12 mouse cellular contexts compared by ENCODE assay signal in the genomic region with DNA sequence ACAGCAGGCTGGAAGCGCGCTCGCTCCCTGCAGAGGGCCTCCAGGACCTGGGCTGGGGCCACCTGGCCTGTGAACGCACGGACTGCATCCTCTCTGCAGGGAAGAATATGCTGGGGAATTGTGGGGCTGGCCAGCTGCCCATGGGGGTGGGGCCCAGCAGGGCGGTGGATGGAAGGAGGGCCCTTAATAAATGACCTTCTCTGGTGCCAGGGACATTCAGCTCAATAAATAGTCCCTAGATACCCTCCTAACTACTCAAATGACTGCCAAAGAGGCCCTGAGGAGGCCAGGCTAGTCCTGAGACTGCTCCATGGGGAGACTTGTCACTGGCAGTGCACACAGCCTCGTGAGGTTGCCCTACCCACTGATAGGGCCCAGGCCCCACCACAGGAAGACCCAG. TPM values are rescaled to one million over a fixed set of nuclear protein-coding genes. Genes with fewer than 3 reads are reported as not detected.
A peak's percentile ranks its signal among the peaks of the same experiment; 100 is the strongest.
DNase-seq lines count a peak whose midpoint lies in the region; ATAC-seq and TF ChIP-seq lines count a peak whose summit lies in the region.
"Had no signal": no experiment of that assay in that cellular context is flagged by ENCODE, and none has a peak within 500 bp of the region (broad histone marks: within the 10 kb centered on the region; RNA-seq: fewer than 3 reads in every experiment).

No protein-coding gene starts in this region.

- no peak overlapping the region for H3K27ac ChIP-seq in kidney, adult 2 months (ENCODE audit: insufficient read depth, low read depth, low read length)
- 0 out of 2 replicates have a peak overlapping the region, but pooled peaks have one; percentile 18 for H3K27ac ChIP-seq in hindbrain, embryonic 15.5 days (replicated peaks)
- H3K27ac ChIP-seq: liver, embryonic 13.5 days had no signal

- no peak for TF ChIP-seq CTCF in kidney, adult 2 months (conservative IDR thresholded peaks at IDR 0.05; ENCODE audit: insufficient read depth, insufficient read length, low read depth, low read length)

- H3K9me3 ChIP-seq in hindbrain, embryonic 15.5 days, result no peaks in the 10 kb centered on the region
- H3K9me3 ChIP-seq: liver, embryonic 13.5 days had no signal

- H3K27me3 ChIP-seq in kidney, adult 2 months (replicated peaks; ENCODE audit: control insufficient read depth, insufficient read depth, low read length), result no peaks in the 10 kb centered on the region
- H3K27me3 ChIP-seq in hindbrain, embryonic 15.5 days, result no peaks in the 10 kb centered on the region
- H3K27me3 ChIP-seq: liver, embryonic 13.5 days had no signal

- H3K36me3 ChIP-seq in kidney, adult 2 months (ENCODE audit: control insufficient read depth, insufficient read depth, low read length), result no peaks in the 10 kb centered on the region
- peaks cover 26% of the 10 kb centered on the region for H3K36me3 ChIP-seq in hindbrain, embryonic 15.5 days

- peak overlapping the region; percentile 14; the same call in 1 of the 2 replicates for H3K4me2 ChIP-seq in hindbrain, embryonic 15.5 days
- H3K4me2 ChIP-seq: liver, embryonic 13.5 days had no signal

- 55% methylated on average over 7 of the region's 7 CpGs for WGBS in kidney, adult 2 months
- WGBS in hindbrain, embryonic 15.5 days, result 69% methylated on average over 7 of the region's 7 CpGs

- no peak for ATAC-seq in cerebellum, adult (ENCODE audit: insufficient number of reproducible peaks, low FRiP score, low TSS enrichment)
- ATAC-seq in hindbrain, embryonic 15.5 days (ENCODE audit: low FRiP score, low read depth), result no peak
- ATAC-seq: intestine, embryonic 16.5 days had no signal

- H3K4me3 ChIP-seq in kidney, adult 2 months (ENCODE audit: insufficient read depth, low read depth, low read length), result no peak overlapping the region
- H3K4me3 ChIP-seq in hindbrain, embryonic 15.5 days, result no peak overlapping the region
- H3K4me3 ChIP-seq: liver, embryonic 13.5 days had no signal

- DNase-seq in cerebellum, adult 11 months, result peak; percentile 60
- peak; percentile 55 for DNase-seq in kidney, adult 2 months
- no peak for DNase-seq in kidney, postnatal 14 days
- DNase-seq in cerebellum, adult 8-10 months, result peak; percentile 53
- DNase-seq in layer of hippocampus, adult 8-10 months (ENCODE audit: low spot score in 2 of 2), result no peak
- no peak for DNase-seq in thymus, postnatal 36 days
- DNase-seq: liver, embryonic 13.5 days; retina, postnatal 1 day had no signal

- TF ChIP-seq POLR2A in kidney, adult 2 months (IDR thresholded peaks at IDR 0.05; ENCODE audit: low read depth, low read length), result no peak

- 0 out of 2 replicates have a peak overlapping the region, but pooled peaks have one; percentile 18 for H3K9ac ChIP-seq in hindbrain, embryonic 15.5 days
- H3K9ac ChIP-seq: liver, embryonic 13.5 days had no signal

- no peaks in the 10 kb centered on the region for H3K4me1 ChIP-seq in kidney, adult 2 months (ENCODE audit: control insufficient read depth, insufficient read depth, low read length)
- peaks cover 30% of the 10 kb centered on the region for H3K4me1 ChIP-seq in hindbrain, embryonic 15.5 days (replicated peaks)

RNA-seq across cellular contexts. Expression of gene Haghl, which starts 2.4 kb away (rescaled TPM):
- polyA plus RNA-seq in kidney, adult 2 months (2012; rRNA removed), result 58.9 and 62.8 TPM in 2 replicates
- 133 TPM in 2 replicates for polyA plus RNA-seq in hindbrain, embryonic 15.5 days (2015; fragmentation: Nextera tagmentation; extraction: Ambion mirVana)
- total RNA-seq in layer of hippocampus, adult 8-10 months (2022), result 100 to 1,000 TPM in 2 of 4 experiments, 10 to 100 TPM in 2; 94.5 to 130 (median 112) TPM

RNA-seq across cellular contexts. Expression of gene Ccdc78, which starts 3.3 kb away (rescaled TPM):
- polyA plus RNA-seq in kidney, adult 2 months (2012; rRNA removed), result 0.06 and 0.12 TPM in 2 replicates
- 0.31 and 0.48 TPM in 2 replicates for polyA plus RNA-seq in hindbrain, embryonic 15.5 days (2015; fragmentation: Nextera tagmentation; extraction: Ambion mirVana)
- total RNA-seq in layer of hippocampus, adult 8-10 months (2022), result under 1 TPM; 0.43 to 1.00 (median 0.94) TPM

RNA-seq across cellular contexts. Expression of gene Narfl, which starts 9.5 kb away (rescaled TPM):
- polyA plus RNA-seq in kidney, adult 2 months (2012; rRNA removed), result 47.5 and 50.5 TPM in 2 replicates
- polyA plus RNA-seq in hindbrain, embryonic 15.5 days (2015; fragmentation: Nextera tagmentation; extraction: Ambion mirVana), result 29.5 and 30.7 TPM in 2 replicates
- 10 to 100 TPM; 33.0 to 45.0 (median 34.2) TPM for total RNA-seq in layer of hippocampus, adult 8-10 months (2022)

RNA-seq across cellular contexts. Expression of gene Fam173a, which starts 9.6 kb away (rescaled TPM):
- polyA plus RNA-seq in kidney, adult 2 months (2012; rRNA removed), result 152 and 158 TPM in 2 replicates
- polyA plus RNA-seq in hindbrain, embryonic 15.5 days (2015; fragmentation: Nextera tagmentation; extraction: Ambion mirVana), result 90.1 and 95.7 TPM in 2 replicates
- total RNA-seq in layer of hippocampus, adult 8-10 months (2022), result 100 to 1,000 TPM in 2 of 4 experiments, 10 to 100 TPM in 2; 93.0 to 103 (median 99.1) TPM

RNA-seq across cellular contexts. Expression of gene AC134908.4, which starts 12.4 kb away (rescaled TPM):
- polyA plus RNA-seq in kidney, adult 2 months (2012; rRNA removed), result 0.64 TPM in 1 of 2 replicates, not detected in the other
- 2.0 TPM in 1 of 2 replicates, not detected in the other for polyA plus RNA-seq in hindbrain, embryonic 15.5 days (2015; fragmentation: Nextera tagmentation; extraction: Ambion mirVana)
- 1 to 10 TPM in 1 of 4 experiments, not detected in 3; 1.5 TPM for total RNA-seq in layer of hippocampus, adult 8-10 months (2022)
- polyA plus RNA-seq: intestine, embryonic 16.5 days; testis, adult 2 months had no signal

Comparison
In these comparisons a context has a peak if more than half of its experiments do, and no peak if none do; other contexts are left out.
1. DNase-seq: peak in cerebellum, adult 11 months (single experiment), kidney, adult 2 months (single experiment) and cerebellum, adult 8-10 months (single experiment); none in kidney, postnatal 14 days (single experiment), layer of hippocampus, adult 8-10 months (0 of 2) and thymus, postnatal 36 days (0 of 2).